9 mouse cellular contexts compared by ENCODE assay signal in genomic region chr13:108298241-108298640, GRCm38 (mm10). TPM values are rescaled to one million over a fixed set of nuclear protein-coding genes. Genes with fewer than 3 reads are reported as not detected.
DNase-seq lines count a peak whose midpoint lies in the region; ATAC-seq and TF ChIP-seq lines count a peak whose summit lies in the region.
"Had no signal": no experiment of that assay in that cellular context is flagged by ENCODE, and none has a peak within 500 bp of the region (broad histone marks: within the 10 kb centered on the region; RNA-seq: fewer than 3 reads in every experiment).

No protein-coding gene starts in this region.

- intact Hi-C loops in gastrocnemius, postnatal 14 days (cut with DNase I; ENCODE audit: low total_unique reads): no loop called here

- 32% methylated on average over 5 of the region's 5 CpGs for WGBS in liver, embryonic 11.5 days
- 75% methylated on average over 5 of the region's 5 CpGs for WGBS in thymus, adult 2 months
- 39% methylated on average over 5 of the region's 5 CpGs for WGBS in embryonic facial prominence, embryonic 13.5 days

- no peaks in the 10 kb centered on the region for H3K9me3 ChIP-seq in liver, embryonic 11.5 days (ENCODE audit: control insufficient read depth, low read length)
- no peaks in the 10 kb centered on the region for H3K9me3 ChIP-seq in embryonic facial prominence, embryonic 13.5 days

- no peak for TF ChIP-seq POLR2A in thymus, adult 2 months (IDR thresholded peaks at IDR 0.05; ENCODE audit: control insufficient read depth, extremely low read depth, insufficient read depth, low read length, poor library complexity)

- H3K36me3 ChIP-seq in liver, embryonic 11.5 days (ENCODE audit: control insufficient read depth, insufficient read depth, low read length): no peaks in the 10 kb centered on the region
- no peaks in the 10 kb centered on the region for H3K36me3 ChIP-seq in thymus, adult 2 months (ENCODE audit: control insufficient read depth, insufficient read depth, low read length)
- H3K36me3 ChIP-seq in embryonic facial prominence, embryonic 13.5 days: no peaks in the 10 kb centered on the region

- H3K4me3 ChIP-seq in liver, embryonic 11.5 days (ENCODE audit: low read depth, low read length): no peak overlapping the region
- H3K4me3 ChIP-seq in thymus, adult 2 months (ENCODE audit: control insufficient read depth, insufficient read depth, low read length): no peak overlapping the region
- H3K4me3 ChIP-seq in embryonic facial prominence, embryonic 13.5 days: no peak overlapping the region

- TF ChIP-seq CTCF in thymus, adult 2 months (IDR thresholded peaks at IDR 0.05; ENCODE audit: borderline replicate concordance, control insufficient read depth, extremely low read depth, insufficient read depth, low read length, poor library complexity): no peak

- H3K27ac ChIP-seq in liver, embryonic 11.5 days (ENCODE audit: low read depth, low read length): peak overlapping the region; percentile 73; the same call in 1 of the 2 replicates
- no peak overlapping the region for H3K27ac ChIP-seq in thymus, adult 2 months (ENCODE audit: control insufficient read depth, insufficient read depth, low read length)
- no peak overlapping the region for H3K27ac ChIP-seq in embryonic facial prominence, embryonic 13.5 days
- H3K27ac ChIP-seq: liver, embryonic 14.5 days had no signal

- H3K27me3 ChIP-seq in liver, embryonic 11.5 days (replicated peaks; ENCODE audit: control insufficient read depth, insufficient read depth, low read length): no peaks in the 10 kb centered on the region
- no peaks in the 10 kb centered on the region for H3K27me3 ChIP-seq in thymus, adult 2 months (ENCODE audit: control insufficient read depth, insufficient read depth, low read length)
- no peaks in the 10 kb centered on the region for H3K27me3 ChIP-seq in embryonic facial prominence, embryonic 13.5 days

- no peak for DNase-seq in liver, embryonic 11.5 days (ENCODE audit: low spot score)
- no peak for DNase-seq in liver
- DNase-seq in thymus, postnatal 14 days: peak; percentile 18
- DNase-seq in thymus, adult 2 months: no peak
- DNase-seq in gastrocnemius, postnatal 14 days: no peak
- DNase-seq in adrenal gland, postnatal 25 days: no peak
- DNase-seq: right cerebral cortex, postnatal 25 days had no signal

- H3K4me2 ChIP-seq in liver, embryonic 11.5 days: peak overlapping the region; percentile 69; the same call in 1 of the 2 replicates
- 0 out of 2 replicates have a peak overlapping the region, but pooled peaks have one; percentile 59 for H3K4me2 ChIP-seq in embryonic facial prominence, embryonic 13.5 days

- no peak overlapping the region for H3K9ac ChIP-seq in liver, embryonic 11.5 days (ENCODE audit: low read depth, low read length)
- H3K9ac ChIP-seq in embryonic facial prominence, embryonic 13.5 days: no peak overlapping the region
- H3K9ac ChIP-seq: liver, embryonic 14.5 days had no signal

- peaks cover 11% of the 10 kb centered on the region for H3K4me1 ChIP-seq in liver, embryonic 11.5 days (replicated peaks; ENCODE audit: control insufficient read depth, insufficient read depth, low read length)
- peaks cover 19% of the 10 kb centered on the region for H3K4me1 ChIP-seq in thymus, adult 2 months (replicated peaks; ENCODE audit: control insufficient read depth, insufficient read depth, low read length)
- peaks cover 32% of the 10 kb centered on the region for H3K4me1 ChIP-seq in embryonic facial prominence, embryonic 13.5 days

- ATAC-seq in liver, embryonic 11.5 days (replicated peaks; ENCODE audit: low FRiP score): no peak
- ATAC-seq in embryonic facial prominence, embryonic 13.5 days (ENCODE audit: insufficient number of reproducible peaks, insufficient read depth, low FRiP score, low TSS enrichment, low read depth): no peak

RNA-seq across cellular contexts. Expression of gene Depdc1b, which starts 17.9 kb away (rescaled TPM):
- polyA plus RNA-seq in liver, embryonic 11.5 days (2014; fragmentation: Nextera tagmentation; extraction: Ambion mirVana): 13.5 and 14.9 TPM in 2 replicates
- polyA plus RNA-seq in thymus, adult 2 months (2012; rRNA removed): 10.4 and 13.1 TPM in 2 replicates
- polyA plus RNA-seq in embryonic facial prominence, embryonic 13.5 days (2015; fragmentation: Nextera tagmentation; extraction: Ambion mirVana): 9.7 and 11.6 TPM in 2 replicates
- under 1 TPM; 0.82 to 0.92 TPM for total RNA-seq in gastrocnemius, postnatal 14 days (2021)
- total RNA-seq in adrenal gland, postnatal 25 days (2021): 1.2 and 2.2 TPM in 2 replicates
